Mouse (Mus musculus): ENCODE results near the gene Olfr419.

Olfr419 gene

DNA sequence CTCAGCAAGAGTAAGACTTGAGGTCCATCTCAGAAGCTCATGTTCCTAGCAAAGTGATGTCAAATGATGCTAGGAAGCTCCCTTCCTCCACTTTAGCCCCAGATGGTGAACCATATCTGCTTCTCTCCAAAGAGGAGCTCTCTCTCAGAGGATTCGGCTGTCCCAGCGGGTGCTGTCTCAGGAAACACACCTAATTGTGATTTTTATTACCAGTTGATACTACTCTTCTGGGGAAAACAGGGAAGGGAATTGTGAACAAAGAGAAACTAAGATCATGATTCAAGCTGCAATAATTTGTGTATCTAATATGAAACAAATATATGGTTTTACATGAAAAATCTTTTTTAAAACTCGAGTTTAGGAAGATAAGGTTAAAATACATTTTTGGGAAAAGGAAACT, at the start of gene Olfr419:
Gene Olfr419, minus strand, starts transcription at position 101 of the 400 bp plus-strand sequence.
- no peak for DNase-seq

DNA sequence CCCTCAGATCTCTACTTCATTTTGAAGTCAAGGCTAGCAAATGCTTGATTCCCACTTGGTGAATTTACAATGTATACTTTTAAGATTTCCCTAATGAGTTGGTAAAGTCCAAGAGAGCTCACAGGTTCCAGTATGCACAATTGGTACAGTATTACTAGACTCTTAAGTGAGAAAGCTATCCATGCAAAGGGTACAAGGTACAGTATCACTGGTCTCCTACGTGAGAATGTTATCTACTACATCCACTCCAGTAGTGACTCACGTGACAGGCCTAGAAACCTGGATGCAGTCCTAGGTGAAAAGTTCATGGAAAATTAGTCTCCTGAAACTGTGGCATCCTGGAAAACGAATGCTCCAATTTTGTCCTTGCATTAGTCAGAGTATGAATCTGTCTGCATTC, 18.8 kb upstream of the Olfr419 start:
- no peak for DNase-seq

DNA sequence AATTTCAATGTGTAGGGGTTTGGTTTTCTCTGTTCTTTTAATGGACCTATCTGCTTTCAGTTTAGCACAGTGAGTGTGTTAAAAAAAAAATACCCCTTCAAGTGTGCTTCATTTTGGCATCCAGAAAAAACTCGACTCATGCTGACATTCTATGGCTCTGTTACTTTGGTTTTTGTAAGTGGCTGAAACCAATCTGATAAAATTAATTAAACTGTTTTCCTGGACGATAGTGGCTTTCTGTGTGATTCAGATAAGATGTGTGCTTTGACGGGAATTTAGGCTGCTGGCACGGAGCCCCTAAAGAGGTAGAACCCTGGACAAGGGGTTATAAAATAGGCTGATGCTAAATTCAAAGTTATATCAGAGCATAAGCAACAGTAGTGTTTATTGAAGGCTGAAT, 17.3 kb upstream of the Olfr419 start:
- no peak for DNase-seq

DNA sequence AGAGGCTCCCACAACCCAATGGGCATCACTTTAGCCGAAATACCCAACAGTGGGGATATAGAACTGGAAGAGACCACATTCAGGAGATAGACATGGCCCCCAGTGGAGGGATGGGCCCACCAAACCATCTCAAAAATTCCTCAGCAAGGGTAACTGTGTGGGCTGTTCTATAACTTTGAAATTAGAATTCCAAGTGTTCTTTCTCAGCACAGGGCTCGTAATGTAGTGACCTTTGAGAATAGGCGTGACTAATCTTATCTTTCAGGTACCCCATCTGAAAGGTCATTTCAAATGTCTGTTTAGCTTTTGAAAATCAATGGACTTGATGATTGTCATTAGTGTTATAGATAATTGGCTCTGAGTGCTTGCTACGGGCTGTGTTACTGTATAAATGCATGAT, 16.0 kb upstream of the Olfr419 start:
- DNase-seq: no peak

DNA sequence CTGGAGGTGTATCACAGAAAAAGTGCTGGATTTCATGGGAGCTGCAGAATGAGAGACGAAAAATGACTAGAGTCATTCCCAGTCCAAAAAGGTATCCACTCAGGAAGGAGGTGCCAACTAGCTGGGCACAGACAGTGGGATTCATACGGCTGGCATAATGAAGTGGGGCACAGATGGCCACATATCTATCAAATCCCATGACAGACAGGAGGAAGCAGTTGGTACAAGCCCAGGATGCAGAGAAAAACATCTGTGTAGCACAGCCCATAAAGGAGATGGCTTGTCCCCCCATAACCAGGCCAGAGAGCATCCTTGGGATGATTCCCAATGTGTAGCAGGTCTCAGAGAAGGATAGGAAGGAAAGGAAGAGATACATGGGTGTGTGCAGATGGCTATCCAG, 1.5 kb downstream of the Olfr419 start:
- no peak for DNase-seq

DNA sequence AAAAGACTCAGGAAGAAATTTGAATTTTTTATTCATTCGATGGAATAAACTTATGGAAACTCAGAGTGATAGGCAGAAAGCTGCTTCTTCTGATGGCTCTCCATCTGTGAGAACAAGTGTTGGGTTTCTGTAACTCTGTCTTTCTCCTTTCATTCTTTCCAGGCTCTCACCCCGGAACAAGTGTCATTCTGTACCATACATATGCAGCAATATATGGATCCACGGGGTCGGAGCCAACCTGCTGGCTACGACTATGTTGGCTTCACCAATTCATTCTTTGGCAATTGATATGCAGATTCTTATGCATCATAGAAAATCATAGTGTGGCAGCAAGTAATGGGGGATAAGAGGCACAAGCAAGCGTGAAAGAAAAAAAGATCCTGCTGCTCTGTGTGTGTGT, 4.7 kb downstream of the Olfr419 start:
- DNase-seq: no peak

DNA sequence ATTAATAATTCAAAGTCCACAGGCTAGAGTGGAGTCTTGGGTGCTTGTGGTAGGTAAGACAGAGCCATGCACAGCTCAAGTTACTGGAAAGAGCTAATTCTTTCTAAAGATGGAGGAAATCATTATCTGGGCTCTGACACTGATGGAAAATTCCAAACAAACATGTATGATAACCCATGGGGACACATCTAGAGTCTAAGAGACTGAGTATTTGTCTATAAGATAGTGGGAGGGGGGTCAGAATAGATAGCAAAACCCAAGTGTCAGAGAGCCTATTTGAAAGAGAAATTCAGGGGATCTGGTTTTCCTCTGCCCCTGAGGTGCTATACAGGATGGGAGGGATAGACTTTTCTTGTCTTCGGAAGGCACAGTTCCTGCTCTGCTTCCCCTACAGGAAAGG, 5.8 kb downstream of the Olfr419 start:
- DNase-seq: no peak

DNA sequence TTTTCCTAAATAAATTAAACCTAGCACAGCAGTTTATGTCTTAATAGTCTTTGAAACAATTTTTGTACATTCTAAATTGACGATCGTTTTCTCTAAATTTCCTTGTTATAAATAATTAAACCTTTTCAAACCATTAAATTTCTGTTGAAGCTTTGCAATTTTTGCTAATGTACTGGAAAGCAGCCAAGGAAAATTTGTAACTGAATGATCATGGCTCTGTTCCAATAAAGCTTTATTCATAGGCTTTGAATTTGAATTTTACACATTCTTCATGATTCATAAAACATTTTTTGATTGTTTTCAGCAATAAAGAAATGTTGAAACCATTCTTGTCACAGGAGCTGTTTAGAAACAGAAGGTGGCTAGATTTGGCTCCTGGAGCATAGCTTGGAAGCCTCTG, 7.2 kb downstream of the Olfr419 start:
- DNase-seq: no peak

DNA sequence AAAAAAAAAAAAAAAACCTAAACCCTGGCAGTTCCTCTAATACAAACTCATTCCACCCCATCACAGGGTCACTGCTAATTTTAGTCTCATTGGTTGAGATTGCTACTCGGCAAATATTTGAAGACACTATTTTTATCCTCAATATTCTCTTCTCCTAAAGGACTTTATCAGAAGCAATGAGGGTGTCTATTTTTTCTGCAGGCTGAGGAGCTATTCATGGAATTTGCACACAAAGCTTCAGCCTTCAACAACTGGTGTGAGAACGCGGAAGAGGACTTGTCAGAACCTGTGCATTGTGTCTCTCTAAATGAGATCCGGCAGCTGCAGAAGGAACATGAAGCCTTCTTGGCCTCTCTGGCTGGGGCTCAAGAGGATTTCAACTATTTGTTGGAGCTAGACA, 11.9 kb downstream of the Olfr419 start:
- DNase-seq: no peak

DNA sequence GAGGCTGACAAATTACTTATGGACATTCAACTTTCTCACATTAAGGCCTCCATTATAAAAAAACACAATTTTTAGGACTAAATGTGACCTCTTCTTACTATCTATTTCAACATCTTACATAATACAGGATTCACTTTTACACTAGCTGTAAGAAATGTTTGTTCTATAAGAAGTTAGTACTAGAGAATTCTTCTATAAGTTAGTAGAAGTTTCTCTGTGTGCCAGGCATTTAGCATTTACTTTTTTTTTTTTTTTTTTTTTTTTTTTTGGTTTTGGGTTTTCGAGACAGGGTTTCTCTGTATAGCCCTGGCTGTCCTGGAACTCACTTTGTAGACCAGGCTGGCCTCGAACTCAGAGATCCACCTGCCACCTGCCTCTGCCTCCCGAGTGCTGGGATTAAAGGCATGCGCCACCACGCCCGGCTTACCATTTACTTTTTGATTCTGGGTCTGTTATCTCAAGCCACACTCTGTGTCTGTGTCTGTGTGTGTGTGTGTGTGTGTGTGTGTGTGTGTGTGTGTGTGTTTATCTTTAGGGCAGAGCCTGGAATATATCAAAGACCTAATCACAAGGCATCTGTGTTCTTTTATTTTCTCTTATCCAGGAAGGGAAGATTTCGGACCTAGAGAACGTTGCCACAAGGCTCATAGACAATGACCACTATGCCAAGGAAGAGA, 35.2 kb downstream of the Olfr419 start:
- DNase-seq: no peak

DNA sequence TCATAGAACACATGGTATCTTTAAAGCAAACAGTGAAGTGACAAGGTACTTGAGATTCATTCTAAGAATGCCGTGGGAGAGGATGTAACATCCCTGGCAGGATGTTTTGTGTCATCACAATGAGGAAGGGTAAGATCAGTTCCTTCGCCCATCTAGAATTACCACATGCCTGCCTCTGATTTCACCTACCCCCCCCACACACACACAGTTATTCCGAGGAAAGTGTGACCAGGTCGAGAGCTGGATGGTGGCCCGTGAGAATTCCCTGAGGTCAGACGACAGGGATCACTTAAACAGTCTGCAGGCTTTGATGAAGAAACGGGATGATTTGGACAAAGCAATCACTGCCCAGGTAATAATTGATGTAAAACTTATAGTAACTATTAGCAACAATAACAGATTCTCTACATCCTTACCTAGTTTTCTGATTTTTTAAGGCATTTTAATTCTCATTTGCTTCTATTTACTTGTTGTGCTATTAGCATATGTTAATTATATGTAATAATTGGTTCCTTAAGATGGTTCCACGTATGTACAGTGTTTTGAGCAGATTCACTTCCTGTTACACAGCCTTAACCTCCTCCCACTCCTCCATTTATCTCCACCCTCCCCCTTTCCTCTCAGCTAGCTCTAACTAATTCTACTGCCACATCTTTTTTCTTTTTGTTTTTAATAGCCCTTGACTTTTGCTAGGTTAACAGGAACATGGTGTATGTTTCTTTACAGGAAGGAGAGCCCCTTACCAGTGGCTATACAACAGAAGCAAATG, 36.4 kb downstream of the Olfr419 start:
- no peak for DNase-seq

DNA sequence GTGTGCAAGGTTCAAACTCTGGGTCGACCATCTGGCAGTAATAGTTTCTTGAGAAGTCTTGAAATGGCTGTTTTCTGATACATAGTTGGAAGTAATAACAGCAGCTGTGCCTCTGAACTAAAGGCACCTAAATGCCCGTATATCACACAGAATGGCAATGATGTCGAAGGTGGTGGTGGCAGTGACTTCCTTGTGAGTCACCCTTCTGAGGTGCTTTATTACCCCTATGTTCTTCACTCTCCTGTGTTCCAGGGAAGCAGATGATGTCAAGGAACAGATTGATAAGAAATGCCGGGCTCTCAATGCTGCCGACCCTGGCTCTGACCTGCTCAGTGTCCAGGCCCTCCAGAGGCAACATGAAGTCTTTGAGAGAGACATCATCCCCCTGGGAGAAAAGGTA, 39.6 kb downstream of the Olfr419 start:
- DNase-seq: no peak

DNA sequence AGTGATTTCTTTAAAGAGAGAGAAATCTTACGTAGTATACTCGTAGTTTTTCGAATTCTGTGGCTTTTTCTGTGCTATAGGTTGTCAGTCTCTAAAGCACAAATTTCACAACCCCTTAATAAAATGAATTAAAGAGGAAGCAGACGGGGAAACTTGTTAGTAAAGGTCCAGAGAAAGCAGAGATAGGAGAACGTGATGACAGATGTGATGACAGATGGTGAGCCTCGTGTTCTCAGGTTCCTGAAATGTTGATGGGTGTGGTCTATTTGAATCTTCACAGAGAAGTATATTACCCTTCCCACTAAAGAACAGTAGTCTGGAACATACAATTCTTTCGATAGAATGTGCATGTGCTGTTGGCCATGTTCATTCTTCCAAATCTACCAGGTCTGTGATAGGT, 47.2 kb downstream of the Olfr419 start:
- no peak for DNase-seq

Measured in kidney, postnatal 14 days (tissue).